Mouse (Mus musculus) heart, embryonic 16.5 days (tissue): Measurements from ENCODE around the gene Rassf8. TPM values are rescaled to one million over a fixed set of nuclear protein-coding genes. Genes with fewer than 3 reads are reported as not detected.

ENCODE experiments used
- ATAC-seq: fragments of 200-750 bp; cut with Nextera tagmentation; replicated peaks from 2 replicates; pipeline ENCODE4 v1.8.0; 2017; ENCODE audit warnings: moderate number of reproducible peaks; ENCODE audit not compliant: insufficient read depth, low FRiP score; ENCODE audit errors: extremely low read depth
- H3K27ac ChIP-seq: fragments of 300-500 bp; sonication (generic); 2 replicates; pipeline ENCODE4 v1.5.1; 2014; ENCODE audit warnings: mild to moderate bottlenecking, low read length, control low read depth, moderate library complexity
- H3K27me3 ChIP-seq: fragments of 300-500 bp; sonication (generic); 2 replicates; pipeline ENCODE4 v1.6.1; 2014; ENCODE audit warnings: low read length, mixed read lengths; ENCODE audit not compliant: control insufficient read depth, insufficient read depth
- H3K36me3 ChIP-seq: fragments of 300-500 bp; sonication (generic); 2 replicates; pipeline ENCODE4 v1.6.1; 2014; ENCODE audit not compliant: control insufficient read depth, insufficient read depth
- H3K4me1 ChIP-seq: fragments of 300-500 bp; sonication (generic); 2 replicates; pipeline ENCODE4 v1.6.1; 2014; ENCODE audit warnings: low read length, mixed read lengths; ENCODE audit not compliant: control insufficient read depth, insufficient read depth
- H3K4me2 ChIP-seq: fragments of 300-500 bp; sonication (generic); 2 replicates; pipeline ENCODE4 v1.6.1; 2014; ENCODE audit warnings: low read depth, mild to moderate bottlenecking, control low read depth, low read length
- H3K4me3 ChIP-seq: fragments of 300-500 bp; sonication (generic); 2 replicates; pipeline ENCODE4 v1.5.1; 2014; ENCODE audit warnings: mild to moderate bottlenecking, control low read depth, low read length
- H3K9ac ChIP-seq: fragments of 300-500 bp; sonication (generic); 2 replicates; pipeline ENCODE4 v1.6.1; 2014; ENCODE audit warnings: low read length, control low read depth
- H3K9me3 ChIP-seq: fragments of 300-500 bp; sonication (generic); replicated peaks from 2 replicates; pipeline ENCODE4 v1.6.1; 2016; ENCODE audit warnings: low read length; ENCODE audit not compliant: control insufficient read depth
- whole genome bisulfite sequencing: fragments of 180-500 bp; shearing (Covaris S2); extraction: QIAGEN DNeasy Blood & Tissue Kit; methylation state at CpG from one replicate; pipeline ENCODE4 v1.1.7; 2014; 5-methylcytosine and 5-hydroxymethylcytosine counted together
- polyA plus RNA-seq: library from polyadenylated mRNA; unstranded; fragments of >200 nt; fragmentation: Nextera tagmentation; extraction: Ambion mirVana; gene quantifications from 2 replicates; pipeline ENCODE4 v1.2.1, GENCODE M21; 2015

Rassf8 gene
- polyA plus RNA-seq, 1 experiment from 2014 or later: 7.3 TPM

DNA sequence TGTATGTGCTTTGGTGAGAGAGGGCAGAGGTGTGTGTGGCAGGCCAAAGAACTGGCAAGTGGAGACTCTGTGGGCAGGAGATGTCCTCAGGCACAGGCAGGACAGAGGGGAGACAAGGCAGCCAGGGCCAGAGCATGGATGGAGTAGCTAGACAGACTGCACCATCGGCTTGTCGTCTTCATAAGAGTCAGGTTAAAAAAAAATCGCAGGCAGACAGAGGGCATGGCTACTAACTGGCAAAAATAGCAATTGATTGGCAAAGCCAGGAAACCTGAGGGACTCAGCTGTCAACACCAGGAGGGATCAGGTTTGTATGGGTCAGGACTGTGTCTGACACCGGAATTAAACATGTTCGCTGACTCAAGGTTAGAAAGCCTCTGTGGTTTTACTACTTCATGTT, 108.2 kb downstream of the Rassf8 start:
- Histone ChIP-seq H3K4me3 (no peak overlapping the region), H3K9ac (peak overlapping the region; percentile 38), H3K4me2 (no peak overlapping the region), H3K27ac (peak overlapping the region; percentile 48; the same call in 1 of the 2 replicates), H3K27me3 (no peaks in the 10 kb centered on the region), H3K36me3 (no peaks in the 10 kb centered on the region), H3K9me3 (no peaks in the 10 kb centered on the region), H3K4me1 (peaks cover 32% of the 10 kb centered on the region)
- 41% methylated on average over 5 of the region's 5 CpGs for WGBS
- no peak for ATAC-seq

DNA sequence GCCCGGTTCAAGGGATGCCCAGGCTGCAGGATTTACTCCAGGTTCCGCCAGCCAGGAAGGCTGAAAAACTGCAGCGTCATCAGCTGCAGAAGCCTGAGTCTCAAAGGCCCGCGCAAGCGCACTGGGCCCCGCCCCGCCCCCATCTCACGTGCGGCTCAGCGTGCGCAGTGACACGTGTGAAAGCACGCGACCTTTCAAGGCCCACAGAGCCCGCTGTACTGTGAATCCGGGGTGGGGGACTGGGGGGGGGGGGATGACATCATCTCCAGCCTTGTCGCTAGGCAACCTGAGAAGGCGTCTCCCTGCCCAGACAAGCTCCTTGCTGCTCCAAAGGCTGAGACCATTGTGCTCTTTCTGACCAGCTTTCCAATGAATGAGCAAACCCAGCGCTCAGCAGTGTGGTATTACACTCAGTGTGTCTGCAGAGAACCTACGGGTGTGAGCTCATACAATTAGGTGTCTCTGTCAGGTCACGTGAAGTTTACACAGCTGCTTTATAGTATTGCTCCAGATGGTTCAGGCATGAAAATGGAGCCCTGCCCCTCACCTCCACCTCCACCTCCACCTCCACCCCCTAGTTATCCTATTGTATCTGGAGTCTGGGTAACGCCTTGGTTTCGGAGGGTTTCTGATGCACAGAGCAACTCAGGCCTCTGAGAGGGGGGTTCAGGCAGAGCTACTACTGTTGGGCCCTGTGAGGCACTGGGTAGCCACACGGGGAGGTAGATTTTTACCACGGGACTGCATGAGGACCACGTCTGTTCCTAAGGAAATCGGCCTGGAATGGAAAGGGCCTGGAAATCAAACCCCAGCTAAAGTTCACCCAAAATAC, 109.4 kb downstream of the Rassf8 start:
- WGBS: 10% methylated on average over 27 of the region's 28 CpGs
- ATAC-seq: peak; percentile 82
- H3K9ac ChIP-seq: peak overlapping the region; percentile 38
- H3K27me3 ChIP-seq: no peaks in the 10 kb centered on the region
- no peaks in the 10 kb centered on the region for H3K9me3 ChIP-seq
- no peaks in the 10 kb centered on the region for H3K36me3 ChIP-seq
- H3K27ac ChIP-seq: peak overlapping the region; percentile 26
- H3K4me3 ChIP-seq: peak overlapping the region; percentile 32
- peaks cover 35% of the 10 kb centered on the region for H3K4me1 ChIP-seq
- H3K4me2 ChIP-seq: peak overlapping the region; percentile 68

DNA sequence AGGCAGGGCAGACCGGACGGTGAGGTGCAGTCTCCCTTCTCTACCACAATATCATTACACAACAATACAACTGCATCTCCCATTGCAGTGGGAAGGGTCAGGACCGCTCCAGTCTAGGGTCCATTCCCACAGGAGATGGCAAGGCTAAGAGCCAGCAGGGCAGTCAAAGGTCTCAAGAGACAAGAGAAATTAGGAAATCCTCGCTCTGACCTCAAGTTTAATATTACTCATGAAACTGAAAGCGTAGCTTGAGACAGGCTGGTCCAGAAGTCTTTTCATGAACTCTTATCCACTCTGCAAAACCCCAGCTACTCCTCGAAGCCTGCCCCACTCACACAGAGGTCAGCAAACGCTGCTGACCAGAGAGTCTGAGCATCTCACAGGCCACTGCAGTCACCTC, 110.9 kb downstream of the Rassf8 start:
- ATAC-seq: no peak
- Histone ChIP-seq H3K36me3 (no peaks in the 10 kb centered on the region), H3K9me3 (no peaks in the 10 kb centered on the region), H3K9ac (no peak overlapping the region), H3K27ac (no peak overlapping the region), H3K4me3 (no peak overlapping the region), H3K4me1 (peaks cover 27% of the 10 kb centered on the region), H3K27me3 (peaks cover 3% of the 10 kb centered on the region; the same call in 1 of the 2 replicates), H3K4me2 (no peak overlapping the region)
- WGBS: 83% methylated on average over 7 of the region's 7 CpGs

DNA sequence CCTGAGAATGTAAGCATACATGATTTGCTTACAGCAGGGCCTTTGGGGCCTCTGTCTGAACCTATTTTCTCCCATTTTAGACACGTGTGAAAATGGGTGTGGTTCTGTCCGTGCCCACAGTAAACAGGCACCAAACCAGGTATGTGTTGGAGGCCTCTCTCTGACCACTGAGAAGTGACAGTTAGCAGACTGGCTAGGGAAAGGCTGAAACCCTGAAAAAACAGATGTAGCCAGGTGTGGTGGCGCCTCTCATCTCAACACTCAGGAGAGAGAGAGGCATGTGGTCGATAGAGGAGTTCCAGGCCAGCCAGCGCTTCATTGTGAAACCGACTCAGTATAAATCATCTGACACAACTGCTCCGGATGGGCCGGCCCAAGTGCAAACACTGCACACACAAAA, 111.9 kb downstream of the Rassf8 start:
- Histone ChIP-seq H3K4me3 (no peak overlapping the region), H3K36me3 (no peaks in the 10 kb centered on the region), H3K9me3 (no peaks in the 10 kb centered on the region), H3K9ac (no peak overlapping the region), H3K4me2 (no peak overlapping the region), H3K27me3 (peaks cover 8% of the 10 kb centered on the region), H3K4me1 (peaks cover 27% of the 10 kb centered on the region), H3K27ac (no peak overlapping the region)
- no peak for ATAC-seq
- WGBS: 55% methylated on average over 8 of the region's 8 CpGs

DNA sequence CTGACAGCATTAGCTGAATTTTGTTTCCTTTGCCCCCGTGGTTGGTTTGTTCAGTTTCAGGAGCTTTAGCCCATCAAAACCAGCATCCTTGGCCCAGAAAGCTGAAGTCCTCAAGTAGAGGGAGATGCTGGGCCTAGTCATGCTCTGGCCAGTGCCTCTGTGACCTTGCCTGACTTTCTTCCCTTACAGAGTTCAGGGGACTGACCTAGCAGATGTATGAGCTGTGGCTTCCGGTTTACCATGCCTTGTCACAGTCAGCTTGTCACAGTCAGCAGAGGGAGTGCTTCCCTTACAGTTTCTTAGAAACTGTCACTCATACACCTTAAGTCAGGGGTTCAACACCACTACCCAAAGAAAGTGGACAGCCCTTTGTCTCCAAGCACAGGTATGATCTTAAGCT, 113.8 kb downstream of the Rassf8 start:
- no peaks in the 10 kb centered on the region for H3K9me3 ChIP-seq
- H3K36me3 ChIP-seq: no peaks in the 10 kb centered on the region
- H3K27me3 ChIP-seq: peaks cover 12% of the 10 kb centered on the region
- 30% methylated on average over 2 of the region's 2 CpGs for WGBS
- H3K27ac ChIP-seq: peak overlapping the region; percentile 30; the same call in 1 of the 2 replicates
- peaks cover 19% of the 10 kb centered on the region for H3K4me1 ChIP-seq
- no peak overlapping the region for H3K4me3 ChIP-seq
- H3K4me2 ChIP-seq: no peak overlapping the region
- ATAC-seq: no peak
- peak overlapping the region; percentile 45 for H3K9ac ChIP-seq

DNA sequence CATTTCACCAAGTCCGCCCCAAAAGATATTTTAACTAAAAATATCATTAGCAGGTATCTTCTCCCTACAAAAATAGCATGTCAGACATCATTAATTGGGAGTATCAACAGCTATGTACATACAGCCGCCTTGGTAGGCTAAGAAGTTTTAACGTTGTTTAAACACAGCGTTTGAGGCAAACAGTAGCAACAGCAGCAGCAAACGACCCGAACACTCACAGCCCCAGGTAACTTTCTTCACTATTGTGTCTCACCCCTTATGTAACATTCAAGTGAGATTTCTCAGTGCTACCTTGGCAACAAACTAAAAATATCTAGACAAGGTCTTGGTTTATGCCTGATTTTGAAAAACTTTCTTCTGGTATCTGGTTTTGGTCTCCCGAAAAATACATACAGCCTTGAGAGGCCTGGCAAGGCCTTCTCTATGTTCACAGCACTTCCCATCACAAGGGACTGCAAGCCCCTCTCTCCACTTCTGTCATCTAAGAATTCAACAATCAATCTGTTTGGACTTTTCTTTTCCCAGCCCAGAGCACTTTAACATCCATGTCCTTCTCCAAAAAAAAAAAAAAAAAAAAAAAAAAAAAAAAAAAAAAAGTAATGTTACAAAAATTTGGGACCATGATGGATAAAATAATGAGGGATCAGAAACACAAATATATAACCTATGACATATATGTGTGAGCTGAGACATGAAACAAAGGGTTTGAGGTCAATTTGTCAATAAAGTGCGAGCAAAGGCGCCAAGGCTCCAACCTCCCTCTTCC, 115.1 kb downstream of the Rassf8 start:
- ATAC-seq: no peak
- H3K9ac ChIP-seq: peak overlapping the region; percentile 46; the same call in 1 of the 2 replicates
- peaks cover 16% of the 10 kb centered on the region for H3K4me1 ChIP-seq
- H3K36me3 ChIP-seq: no peaks in the 10 kb centered on the region
- H3K27me3 ChIP-seq: peaks cover 12% of the 10 kb centered on the region
- 70% methylated on average over 9 of the region's 9 CpGs for WGBS
- H3K27ac ChIP-seq: no peak overlapping the region
- no peaks in the 10 kb centered on the region for H3K9me3 ChIP-seq
- H3K4me3 ChIP-seq: peak overlapping the region; percentile 80
- peak overlapping the region; percentile 99 for H3K4me2 ChIP-seq

DNA sequence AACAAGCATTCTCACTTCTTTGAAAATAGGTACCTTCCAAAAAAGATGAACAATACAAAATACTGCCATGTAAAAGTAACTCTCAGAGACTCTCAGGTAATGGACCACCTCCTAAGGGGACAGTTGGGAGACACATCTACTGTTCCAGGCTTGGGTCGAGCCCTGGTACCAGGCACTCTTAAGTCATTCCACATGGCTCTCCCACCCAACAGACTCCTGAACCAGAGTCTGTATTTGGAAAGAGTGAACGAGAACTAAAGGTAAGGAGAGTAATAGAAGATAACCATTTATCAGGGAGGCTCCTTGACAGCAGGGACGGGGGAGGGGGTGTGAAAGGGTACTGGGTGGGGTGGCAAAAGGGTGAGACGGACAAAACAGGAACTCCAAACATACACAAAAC, 115.8 kb downstream of the Rassf8 start:
- Histone ChIP-seq H3K9ac (peak overlapping the region; percentile 86), H3K4me3 (peak overlapping the region; percentile 80), H3K4me1 (peaks cover 16% of the 10 kb centered on the region), H3K9me3 (no peaks in the 10 kb centered on the region), H3K36me3 (no peaks in the 10 kb centered on the region), H3K27me3 (peaks cover 12% of the 10 kb centered on the region), H3K27ac (no peak overlapping the region; the same call in 1 of the 2 replicates), H3K4me2 (peak overlapping the region; percentile 99)
- WGBS: 18% methylated on average over 4 of the region's 4 CpGs
- no peak for ATAC-seq

DNA sequence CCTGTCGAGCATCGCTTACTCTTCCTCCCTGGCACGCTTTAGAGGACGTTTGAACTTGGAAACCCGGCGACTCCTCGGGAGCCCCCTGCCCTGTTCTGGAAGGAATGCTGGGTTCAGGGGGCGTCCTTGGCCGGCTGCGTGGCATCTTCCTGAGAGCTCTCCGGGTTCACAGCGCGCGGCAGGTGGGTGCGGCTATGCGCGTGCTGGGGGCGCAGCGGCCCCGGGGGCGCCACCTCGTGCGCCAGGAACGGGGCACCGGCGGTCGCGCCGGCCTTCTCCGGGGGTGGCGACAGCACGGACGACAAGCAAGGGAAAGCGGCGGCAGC, 116.2 kb downstream of the Rassf8 start:
- Histone ChIP-seq H3K9me3 (no peaks in the 10 kb centered on the region), H3K36me3 (no peaks in the 10 kb centered on the region), H3K4me3 (peak overlapping the region; percentile 80), H3K27ac (peak overlapping the region; percentile 83), H3K9ac (peak overlapping the region; percentile 86), H3K27me3 (peaks cover 12% of the 10 kb centered on the region), H3K4me2 (peak overlapping the region; percentile 99), H3K4me1 (peaks cover 16% of the 10 kb centered on the region)
- ATAC-seq: no peak
- under 1% methylated on average over 35 of the region's 35 CpGs for WGBS
